Mouse (Mus musculus) heart, adult 18-20 months (tissue): ENCODE data around the gene Dab2ip. TPM values are rescaled to one million over a fixed set of nuclear protein-coding genes. Genes with fewer than 3 reads are reported as not detected.

Source experiments
- DNase-seq, 2 experiments: peaks; one replicate each; pipeline ENCODE4 v3.0.0; 2021 to 2022; ENCODE audit warnings: mixed read lengths in 1 of 2
- long read RNA-seq, 2 experiments: library from polyadenylated mRNA; stranded (forward); transcript quantifications; one replicate each; pipeline ENCODE4 v2.0.0; 2021
- total RNA-seq, 2 experiments: library from RNA; stranded (reverse); gene quantifications; 2 replicates each; pipeline ENCODE4 v1.2.3; 2021

The Dab2ip gene
- total RNA-seq, result 10 to 100 TPM; 42.4 to 44.1 TPM
- long read RNA-seq, experiment 1, partial matches to known transcripts, result 6 of 22 reads
- long read RNA-seq, experiment 1, other reads (novel, unspliced or antisense), result 16 of 22 reads
- long read RNA-seq, experiment 2, full-length matches to known transcripts, result 1 of 10 reads
- long read RNA-seq, experiment 2, partial matches to known transcripts, result 8 of 10 reads
- long read RNA-seq, experiment 2, other reads (novel, unspliced or antisense), result 1 of 10 reads

- peak; percentile 50 to 51 for DNase-seq
Observed at GRCm38 (mm10) chr2:35557911-35558825, at the start of gene Dab2ip. TSS of gene Dab2ip (plus strand) at chr2:35558266.

- peak; percentile 76 to 90 for DNase-seq
Observed at GRCm38 (mm10) chr2:35508597-35509342, 49.3 kb upstream of the Dab2ip start.

GRCm38 (mm10) chr2:35509343-35509667 is 48.8 kb upstream of the Dab2ip start:
- DNase-seq, result no peak

GRCm38 (mm10) chr2:35509888-35510287 is 48.2 kb upstream of the Dab2ip start:
- no peak for DNase-seq

- peak in 1 of 2 experiments; percentile 37 for DNase-seq
Observed at GRCm38 (mm10) chr2:35510920-35511319, 47.1 kb upstream of the Dab2ip start.

- DNase-seq, result no peak
Observed at GRCm38 (mm10) chr2:35512226-35512625, 45.8 kb upstream of the Dab2ip start.

- peak; percentile 80 to 84 for DNase-seq
Observed at GRCm38 (mm10) chr2:35514051-35514892, 43.8 kb upstream of the Dab2ip start.

- no peak for DNase-seq
Observed at GRCm38 (mm10) chr2:35526612-35527242, 31.3 kb upstream of the Dab2ip start.

- no peak for DNase-seq
Observed at GRCm38 (mm10) chr2:35529086-35529485, 29.0 kb upstream of the Dab2ip start.

- DNase-seq, result no peak
Observed at GRCm38 (mm10) chr2:35529856-35530255, 28.2 kb upstream of the Dab2ip start.

- no peak for DNase-seq
Observed at GRCm38 (mm10) chr2:35530732-35531131, 27.3 kb upstream of the Dab2ip start.

- DNase-seq, result peak; percentile 33 to 39
Observed at GRCm38 (mm10) chr2:35533646-35534045, 24.4 kb upstream of the Dab2ip start.

GRCm38 (mm10) chr2:35539276-35539972 is 18.6 kb upstream of the Dab2ip start:
- peak; percentile 78 to 94 for DNase-seq

- no peak for DNase-seq
Observed at GRCm38 (mm10) chr2:35540798-35541197, 17.3 kb upstream of the Dab2ip start.

GRCm38 (mm10) chr2:35544717-35545116 is 13.3 kb upstream of the Dab2ip start:
- peak; percentile 59 to 84 for DNase-seq

- DNase-seq, result no peak
Observed at GRCm38 (mm10) chr2:35545125-35545590, 12.9 kb upstream of the Dab2ip start.

- DNase-seq, result no peak
Observed at GRCm38 (mm10) chr2:35546462-35546861, 11.6 kb upstream of the Dab2ip start.

GRCm38 (mm10) chr2:35549191-35549590 is 8.9 kb upstream of the Dab2ip start:
- no peak for DNase-seq

- no peak for DNase-seq
Observed at GRCm38 (mm10) chr2:35550097-35550496, 8.0 kb upstream of the Dab2ip start.

- DNase-seq, result no peak
Observed at GRCm38 (mm10) chr2:35556918-35557486, 1.1 kb upstream of the Dab2ip start.
